Mouse (Mus musculus) stomach, embryonic 15.5 days (tissue): Measurements from ENCODE around the gene Ergic1. TPM values are rescaled to one million over a fixed set of nuclear protein-coding genes. Genes with fewer than 3 reads are reported as not detected.
A peak's percentile ranks its signal among the peaks of the same experiment; 100 is the strongest.

Source experiments
- ATAC-seq: fragments of 200-750 bp; cut with Nextera tagmentation; 2 replicates; pipeline ENCODE4 v1.8.0; 2017; ENCODE audit warnings: low read depth, moderate number of reproducible peaks, moderate TSS enrichment; ENCODE audit not compliant: insufficient read depth, low FRiP score
- H3K27ac ChIP-seq: fragments of 300-500 bp; sonication (generic); 2 replicates; pipeline ENCODE4 v1.5.1; 2015; ENCODE audit warnings: mild to moderate bottlenecking, inconsistent platforms
- H3K27me3 ChIP-seq: fragments of 300-500 bp; sonication (generic); replicated peaks from 2 replicates; pipeline ENCODE4 v1.6.1; 2015; ENCODE audit warnings: inconsistent platforms
- H3K36me3 ChIP-seq: fragments of 300-500 bp; sonication (generic); 2 replicates; pipeline ENCODE4 v1.6.1; 2015; ENCODE audit warnings: inconsistent platforms
- H3K4me1 ChIP-seq: fragments of 300-500 bp; sonication (generic); 2 replicates; pipeline ENCODE4 v1.6.1; 2015; ENCODE audit warnings: inconsistent platforms
- H3K4me2 ChIP-seq: fragments of 300-500 bp; sonication (generic); 2 replicates; pipeline ENCODE4 v1.6.1; 2015; ENCODE audit warnings: mild to moderate bottlenecking, inconsistent platforms
- H3K4me3 ChIP-seq: fragments of 300-500 bp; sonication (generic); replicated peaks from 2 replicates; pipeline ENCODE4 v1.5.1; 2015; ENCODE audit warnings: inconsistent platforms
- H3K9ac ChIP-seq: fragments of 300-500 bp; sonication (generic); 2 replicates; pipeline ENCODE4 v1.6.1; 2015; ENCODE audit warnings: inconsistent platforms
- H3K9me3 ChIP-seq: fragments of 300-500 bp; sonication (generic); 2 replicates; pipeline ENCODE4 v1.6.1; 2016; ENCODE audit warnings: inconsistent platforms
- WGBS: fragments of 180-500 bp; shearing (Covaris S2); methylation state at CpG from one replicate; pipeline ENCODE4 v1.1.7; 2015; 5-methylcytosine and 5-hydroxymethylcytosine counted together
- polyA plus RNA-seq: library from polyadenylated mRNA; unstranded; fragments of >200 nt; fragmentation: Nextera tagmentation; extraction: Ambion mirVana; gene quantifications from 2 replicates; pipeline ENCODE4 v1.2.1, GENCODE M21; 2015

Ergic1 gene
- polyA plus RNA-seq, 1 experiment from 2014 or later: 106 TPM

GRCm38 (mm10) chr17:26608348-26608747 is 47.1 kb downstream of the Ergic1 start:
- Histone ChIP-seq H3K36me3 (peaks cover 8% of the 10 kb centered on the region; the same call in 1 of the 2 replicates), H3K9ac (no peak overlapping the region), H3K4me1 (no peaks in the 10 kb centered on the region), H3K4me3 (no peak overlapping the region), H3K9me3 (no peaks in the 10 kb centered on the region), H3K27ac (no peak overlapping the region), H3K27me3 (no peaks in the 10 kb centered on the region), H3K4me2 (no peak overlapping the region)
- WGBS: 71% methylated on average over 3 of the region's 3 CpGs
- no peak for ATAC-seq

- no peak overlapping the region for H3K4me2 ChIP-seq
- no peaks in the 10 kb centered on the region for H3K4me1 ChIP-seq
- no peak overlapping the region for H3K4me3 ChIP-seq
- peaks cover 10% of the 10 kb centered on the region; the same call in 1 of the 2 replicates for H3K36me3 ChIP-seq
- H3K9me3 ChIP-seq: no peaks in the 10 kb centered on the region
- H3K27ac ChIP-seq: no peak overlapping the region
- H3K27me3 ChIP-seq: no peaks in the 10 kb centered on the region
- H3K9ac ChIP-seq: no peak overlapping the region
- no peak for ATAC-seq
- WGBS: 84% methylated on average over 8 of the region's 8 CpGs
Observed at GRCm38 (mm10) chr17:26608877-26609276, 47.6 kb downstream of the Ergic1 start.

GRCm38 (mm10) chr17:26609820-26610219 is 48.5 kb downstream of the Ergic1 start:
- peaks cover 15% of the 10 kb centered on the region; the same call in 1 of the 2 replicates for H3K36me3 ChIP-seq

GRCm38 (mm10) chr17:26611328-26611727 is 50.0 kb downstream of the Ergic1 start:
- Histone ChIP-seq H3K27me3 (no peaks in the 10 kb centered on the region), H3K36me3 (peaks cover 15% of the 10 kb centered on the region; the same call in 1 of the 2 replicates), H3K27ac (peak overlapping the region; percentile 67), H3K9ac (no peak overlapping the region), H3K4me1 (no peaks in the 10 kb centered on the region), H3K9me3 (no peaks in the 10 kb centered on the region), H3K4me3 (no peak overlapping the region), H3K4me2 (no peak overlapping the region)
- WGBS: 62% methylated on average over 7 of the region's 7 CpGs
- ATAC-seq: no peak

More at GRCm38 (mm10) chr17:26609820-26610219, 48.5 kb downstream of the Ergic1 start:
- Histone ChIP-seq H3K9ac (no peak overlapping the region), H3K27me3 (no peaks in the 10 kb centered on the region), H3K9me3 (no peaks in the 10 kb centered on the region), H3K4me3 (no peak overlapping the region), H3K27ac (no peak overlapping the region), H3K4me1 (no peaks in the 10 kb centered on the region), H3K4me2 (no peak overlapping the region)
- WGBS: 81% methylated on average over 8 of the region's 8 CpGs
- ATAC-seq: no peak

GRCm38 (mm10) chr17:26611918-26612317 is 50.6 kb downstream of the Ergic1 start:
- H3K9me3 ChIP-seq: no peaks in the 10 kb centered on the region
- H3K4me1 ChIP-seq: no peaks in the 10 kb centered on the region
- peaks cover 15% of the 10 kb centered on the region; the same call in 1 of the 2 replicates for H3K36me3 ChIP-seq
- ATAC-seq: no peak
- WGBS: 76% methylated on average over 4 of the region's 4 CpGs
- H3K9ac ChIP-seq: no peak overlapping the region
- H3K27ac ChIP-seq: peak overlapping the region; percentile 67; the same call in 1 of the 2 replicates
- no peaks in the 10 kb centered on the region for H3K27me3 ChIP-seq
- H3K4me3 ChIP-seq: no peak overlapping the region
- no peak overlapping the region for H3K4me2 ChIP-seq

GRCm38 (mm10) chr17:26614286-26614685 is 53.0 kb downstream of the Ergic1 start:
- Histone ChIP-seq H3K4me1 (no peaks in the 10 kb centered on the region), H3K4me3 (no peak overlapping the region), H3K36me3 (peaks cover 11% of the 10 kb centered on the region; the same call in 1 of the 2 replicates), H3K27ac (no peak overlapping the region), H3K9me3 (no peaks in the 10 kb centered on the region), H3K27me3 (no peaks in the 10 kb centered on the region), H3K4me2 (no peak overlapping the region), H3K9ac (no peak overlapping the region)
- ATAC-seq: no peak
- 78% methylated on average over 6 of the region's 6 CpGs for WGBS

- H3K9me3 ChIP-seq: no peaks in the 10 kb centered on the region
- H3K36me3 ChIP-seq: peaks cover 14% of the 10 kb centered on the region; the same call in 1 of the 2 replicates
- ATAC-seq: no peak
- no peak overlapping the region for H3K9ac ChIP-seq
- H3K27ac ChIP-seq: no peak overlapping the region
- WGBS: 74% methylated on average over 9 of the region's 9 CpGs
- H3K4me3 ChIP-seq: no peak overlapping the region
- H3K4me1 ChIP-seq: no peaks in the 10 kb centered on the region
- H3K4me2 ChIP-seq: no peak overlapping the region
- H3K27me3 ChIP-seq: no peaks in the 10 kb centered on the region
Observed at GRCm38 (mm10) chr17:26614708-26615486, 53.6 kb downstream of the Ergic1 start.

GRCm38 (mm10) chr17:26616696-26617095 is 55.4 kb downstream of the Ergic1 start:
- no peak overlapping the region for H3K4me2 ChIP-seq
- peak overlapping the region; percentile 46 for H3K27ac ChIP-seq
- H3K36me3 ChIP-seq: peaks cover 10% of the 10 kb centered on the region; the same call in 1 of the 2 replicates
- no peak overlapping the region for H3K4me3 ChIP-seq
- no peaks in the 10 kb centered on the region for H3K27me3 ChIP-seq
- 81% methylated on average over 2 of the region's 2 CpGs for WGBS
- no peaks in the 10 kb centered on the region for H3K9me3 ChIP-seq
- 0 out of 2 replicates have a peak, but pooled peaks cover 2% of the 10 kb centered on the region for H3K4me1 ChIP-seq
- ATAC-seq: peak; percentile 92
- no peak overlapping the region for H3K9ac ChIP-seq

GRCm38 (mm10) chr17:26618498-26618897 is 57.2 kb downstream of the Ergic1 start:
- Histone ChIP-seq H3K4me2 (no peak overlapping the region), H3K4me3 (no peak overlapping the region), H3K9ac (no peak overlapping the region), H3K27me3 (no peaks in the 10 kb centered on the region), H3K4me1 (0 out of 2 replicates have a peak, but pooled peaks cover 2% of the 10 kb centered on the region), H3K36me3 (peaks cover 15% of the 10 kb centered on the region), H3K27ac (no peak overlapping the region), H3K9me3 (no peaks in the 10 kb centered on the region)
- ATAC-seq: no peak
- 82% methylated on average over 5 of the region's 5 CpGs for WGBS

- Histone ChIP-seq H3K4me2 (no peak overlapping the region), H3K27ac (no peak overlapping the region), H3K9me3 (no peaks in the 10 kb centered on the region), H3K9ac (no peak overlapping the region), H3K36me3 (peaks cover 11% of the 10 kb centered on the region), H3K4me1 (0 out of 2 replicates have a peak, but pooled peaks cover 2% of the 10 kb centered on the region), H3K4me3 (no peak overlapping the region), H3K27me3 (no peaks in the 10 kb centered on the region)
- no peak for ATAC-seq
- 89% methylated on average over 6 of the region's 6 CpGs for WGBS
Observed at GRCm38 (mm10) chr17:26619577-26619976, 58.3 kb downstream of the Ergic1 start.

GRCm38 (mm10) chr17:26620292-26620691 is 59.0 kb downstream of the Ergic1 start:
- Histone ChIP-seq H3K27me3 (no peaks in the 10 kb centered on the region), H3K4me1 (0 out of 2 replicates have a peak, but pooled peaks cover 2% of the 10 kb centered on the region), H3K36me3 (peaks cover 11% of the 10 kb centered on the region), H3K27ac (no peak overlapping the region), H3K4me3 (no peak overlapping the region), H3K4me2 (no peak overlapping the region), H3K9me3 (no peaks in the 10 kb centered on the region), H3K9ac (no peak overlapping the region)
- 88% methylated on average over 6 of the region's 6 CpGs for WGBS
- ATAC-seq: no peak
